In genomic region chr8:84076849-84077248, GRCm38 (mm10) we compare ENCODE assay signal across 16 mouse cellular contexts. TPM values are rescaled to one million over a fixed set of nuclear protein-coding genes. Genes with fewer than 3 reads are reported as not detected.
"Had no signal": no experiment of that assay in that cellular context is flagged by ENCODE, and none has a peak within 500 bp of the region (broad histone marks: within the 10 kb centered on the region; RNA-seq: fewer than 3 reads in every experiment).

No protein-coding gene starts in this region.

- ATAC-seq: midbrain, embryonic 16.5 days had no signal

- H3K9ac ChIP-seq: limb, embryonic 13.5 days; liver, embryonic 14.5 days; midbrain, embryonic 12.5 days; neural tube, embryonic 13.5 days had no signal

- H3K9me3 ChIP-seq: limb, embryonic 13.5 days; midbrain, embryonic 12.5 days; neural tube, embryonic 13.5 days had no signal

- H3K27me3 ChIP-seq: limb, embryonic 13.5 days; midbrain, embryonic 12.5 days; neural tube, embryonic 13.5 days had no signal

- H3K4me3 ChIP-seq: limb, embryonic 13.5 days; midbrain, embryonic 12.5 days; neural tube, embryonic 13.5 days had no signal

- H3K27ac ChIP-seq: limb, embryonic 13.5 days; liver, embryonic 14.5 days; midbrain, embryonic 12.5 days; neural tube, embryonic 13.5 days; stomach, postnatal 0 days had no signal

- H3K4me2 ChIP-seq: limb, embryonic 13.5 days; midbrain, embryonic 12.5 days; neural tube, embryonic 13.5 days had no signal

- DNase-seq: kidney, adult 8-10 months; layer of hippocampus, postnatal 36 days; lung, adult 18-20 months; right cerebral cortex, postnatal 14 days; thymus, postnatal 4 days had no signal

RNA-seq across cellular contexts. Expression of gene Gm10643, which starts 11.9 kb away (rescaled TPM):
- polyA plus RNA-seq: liver, adult 2 months had no signal

RNA-seq across cellular contexts. Expression of gene Rln3, which starts 32.0 kb away (rescaled TPM):
- total RNA-seq: layer of hippocampus, postnatal 36 days; left cerebral cortex, adult 8-10 months; left cerebral cortex, postnatal 25 days; liver, adult 2 months; megakaryocyte-erythroid progenitor cell, adult 5-6 weeks had no signal
- polyA plus RNA-seq: limb, embryonic 13.5 days; liver, adult 2 months; liver, embryonic 14.5 days; lung, embryonic 16.5 days; midbrain, embryonic 12.5 days; neural tube, embryonic 13.5 days; stomach, postnatal 0 days had no signal
